Mouse (Mus musculus) liver, embryonic 14.5 days (tissue): Measurements from ENCODE around the gene Dtx3. TPM values are rescaled to one million over a fixed set of nuclear protein-coding genes. Genes with fewer than 3 reads are reported as not detected.

Source experiments
- ATAC-seq: fragments of 200-750 bp; cut with Nextera tagmentation; 2 replicates; pipeline ENCODE4 v1.8.0; 2017; ENCODE audit warnings: moderate number of reproducible peaks, mild to moderate bottlenecking, moderate library complexity; ENCODE audit not compliant: insufficient read depth
- DNase-seq, 3 experiments: peaks; one replicate each; pipeline ENCODE4 v3.0.0-alpha.2; 2012 to 2013; ENCODE audit warnings: low read depth in 3 of 3, low spot score in 3 of 3
- H3K27ac ChIP-seq: fragments of 300-500 bp; sonication (generic); 2 replicates; pipeline ENCODE4 v1.5.1; 2014; ENCODE audit warnings: moderate library complexity, mild to moderate bottlenecking, control low read depth, inconsistent platforms
- H3K27me3 ChIP-seq: fragments of 300-500 bp; sonication (generic); 2 replicates; pipeline ENCODE4 v1.6.1; 2014; ENCODE audit warnings: mild to moderate bottlenecking, low read length, moderate library complexity; ENCODE audit not compliant: control insufficient read depth, insufficient read depth
- H3K36me3 ChIP-seq: fragments of 300-500 bp; sonication (generic); replicated peaks from 2 replicates; pipeline ENCODE4 v1.6.1; 2014; ENCODE audit warnings: low read depth; ENCODE audit not compliant: control insufficient read depth, insufficient read depth
- H3K4me1 ChIP-seq, 2 experiments: fragments of 200-500 bp in 1 of 2; fragments of 300-500 bp in 1 of 2; sonication (generic) in 1 of 2; replicated peaks; 2 replicates each; pipeline ENCODE4 v1.6.1; 2012 to 2014; ENCODE audit warnings: antibody characterized with exemption in 1 of 2, inconsistent platforms in 1 of 2, low read length in 1 of 2; ENCODE audit not compliant: control insufficient read depth in 2 of 2, insufficient read depth in 2 of 2
- H3K4me2 ChIP-seq: fragments of 300-500 bp; sonication (generic); 2 replicates; pipeline ENCODE4 v1.6.1; 2014; ENCODE audit warnings: low read depth, mild to moderate bottlenecking, control low read depth, moderate library complexity
- H3K4me3 ChIP-seq, 2 experiments: fragments of 200-500 bp in 1 of 2; fragments of 300-500 bp in 1 of 2; sonication (generic) in 1 of 2; 2 replicates each; pipeline ENCODE4 v1.5.1; 2012 to 2014; ENCODE audit warnings: low read depth in 2 of 2, low read length in 2 of 2, mild to moderate bottlenecking in 2 of 2, control low read depth in 1 of 2, inconsistent platforms in 1 of 2, moderate library complexity in 1 of 2; ENCODE audit not compliant: insufficient read depth in 1 of 2
- H3K9ac ChIP-seq: fragments of 300-500 bp; sonication (generic); replicated peaks from 2 replicates; pipeline ENCODE4 v1.6.1; 2014; ENCODE audit warnings: mild to moderate bottlenecking, control low read depth, moderate library complexity
- H3K9me3 ChIP-seq: fragments of 300-500 bp; sonication (generic); 2 replicates; pipeline ENCODE4 v1.6.1; 2016; ENCODE audit warnings: low read length, mixed read lengths; ENCODE audit not compliant: control insufficient read depth
- CTCF ChIP-seq: IDR thresholded peaks from 2 replicates; pipeline ENCODE4 v1.5.1; 2016; ENCODE audit warnings: antibody characterized with exemption, low read depth, control low read depth
- EP300 ChIP-seq: IDR thresholded peaks from 2 replicates; pipeline ENCODE4 v1.6.1; 2016; ENCODE audit warnings: antibody characterized with exemption, low read depth
- WGBS: fragments of 180-500 bp; shearing (Covaris S2); extraction: QIAGEN DNeasy Blood & Tissue Kit; methylation state at CpG from one replicate; pipeline ENCODE4 v1.1.7; 2014; ENCODE audit not compliant: insufficient replicate concordance; 5-methylcytosine and 5-hydroxymethylcytosine counted together
- polyA plus RNA-seq, 2 experiments: library from polyadenylated mRNA; depleted of rRNA in 1 of 2; stranded (reverse) in 1 of 2; unstranded in 1 of 2; fragments of >200 nt; fragmentation: Nextera tagmentation in 1 of 2; extraction: Ambion mirVana in 1 of 2; gene quantifications; 2 replicates each; pipeline versions ENCODE4 v1.2.1 to v1.2.3; 2012 to 2014

Dtx3 gene
- polyA plus RNA-seq, 2 experiments, result 11.2 to 35.9 TPM

DNA sequence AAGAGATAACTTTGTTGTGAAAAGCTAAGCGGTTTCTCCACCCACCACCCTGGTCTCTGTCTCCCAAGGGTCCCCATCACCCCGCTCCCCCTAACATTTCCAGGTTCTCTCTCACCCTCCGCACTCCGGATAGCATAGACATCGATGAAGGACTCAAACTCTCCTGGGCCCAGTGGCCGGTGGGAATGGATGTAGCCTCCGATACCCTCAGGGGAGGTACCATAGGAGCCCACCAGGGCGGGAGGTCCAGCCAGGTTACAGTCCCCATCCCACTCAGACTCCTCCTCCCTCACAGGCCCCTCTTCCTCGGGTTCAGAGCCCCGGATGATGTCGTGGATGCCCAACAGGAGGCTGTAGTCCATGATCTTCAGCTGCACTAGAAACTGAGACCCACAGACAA lies 3.9 kb upstream of the Dtx3 start:
- Histone ChIP-seq H3K27ac (no peak overlapping the region), H3K9ac (no peak overlapping the region), H3K4me2 (no peak overlapping the region), H3K9me3 (no peaks in the 10 kb centered on the region), H3K36me3 (peaks cover 69% of the 10 kb centered on the region), H3K4me1 (peaks cover 30 to 33% of the 10 kb centered on the region in 2 experiments), H3K4me3 (no peak overlapping the region), H3K27me3 (no peaks in the 10 kb centered on the region)
- DNase-seq (no peak), ATAC-seq (no peak)
- 87% methylated on average over 11 of the region's 11 CpGs for WGBS
- TF ChIP-seq CTCF (no peak), EP300 (no peak)

DNA sequence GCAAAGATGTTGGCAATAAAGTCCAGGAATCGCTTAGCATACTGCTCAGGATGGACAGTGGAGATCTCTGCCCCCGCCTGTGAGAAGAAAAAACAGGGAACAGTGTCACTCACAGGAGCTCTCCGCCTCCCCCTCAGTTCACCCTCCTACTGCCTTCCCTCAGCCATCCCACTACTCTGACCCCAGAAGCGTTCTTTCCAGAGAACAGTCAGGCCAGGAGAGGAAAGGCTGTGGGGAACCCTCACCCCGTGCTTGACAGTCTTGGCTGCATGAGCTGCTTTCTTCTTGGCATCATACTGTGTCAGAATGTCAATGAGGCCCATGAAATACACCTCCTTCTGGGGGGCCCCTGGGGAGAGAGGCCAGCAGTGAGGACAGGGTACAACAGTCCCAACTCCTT lies 3.5 kb upstream of the Dtx3 start:
- Histone ChIP-seq H3K27me3 (no peaks in the 10 kb centered on the region), H3K4me1 (peaks cover 30 to 32% of the 10 kb centered on the region in 2 experiments), H3K9me3 (no peaks in the 10 kb centered on the region), H3K9ac (no peak overlapping the region), H3K27ac (no peak overlapping the region), H3K4me3 (no peak overlapping the region), H3K36me3 (peaks cover 66% of the 10 kb centered on the region), H3K4me2 (no peak overlapping the region)
- 80% methylated on average over 5 of the region's 5 CpGs for WGBS
- no peak for ATAC-seq
- TF ChIP-seq CTCF (no peak), EP300 (no peak)
- DNase-seq, result no peak

DNA sequence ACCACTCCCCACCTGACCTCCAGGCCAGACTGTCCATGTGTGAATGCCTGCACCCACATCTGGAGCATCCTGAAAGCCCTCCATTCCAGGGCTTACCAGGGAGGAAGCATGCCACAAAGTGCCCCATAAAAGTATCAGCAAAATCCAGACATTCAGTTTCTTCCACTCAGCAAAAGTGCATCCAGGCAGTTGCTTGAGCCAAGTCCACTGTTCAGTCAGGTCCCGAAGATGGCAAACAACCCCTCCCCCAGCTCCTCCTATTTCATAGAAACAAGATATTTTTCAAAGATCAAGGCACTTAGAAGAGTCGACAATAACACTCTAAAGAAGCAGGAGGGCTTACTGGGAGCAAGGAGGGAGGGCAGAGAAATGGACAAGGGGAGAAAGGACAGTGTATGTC lies 3.0 kb upstream of the Dtx3 start:
- no peak for ATAC-seq
- Histone ChIP-seq H3K27ac (no peak overlapping the region), H3K9me3 (no peaks in the 10 kb centered on the region), H3K4me1 (peaks cover 26 to 29% of the 10 kb centered on the region in 2 experiments), H3K27me3 (no peaks in the 10 kb centered on the region), H3K9ac (no peak overlapping the region), H3K4me3 (no peak overlapping the region), H3K36me3 (peaks cover 60% of the 10 kb centered on the region), H3K4me2 (no peak overlapping the region)
- 52% methylated on average over 2 of the region's 2 CpGs for WGBS
- TF ChIP-seq CTCF (no peak), EP300 (no peak)
- DNase-seq, result no peak

DNA sequence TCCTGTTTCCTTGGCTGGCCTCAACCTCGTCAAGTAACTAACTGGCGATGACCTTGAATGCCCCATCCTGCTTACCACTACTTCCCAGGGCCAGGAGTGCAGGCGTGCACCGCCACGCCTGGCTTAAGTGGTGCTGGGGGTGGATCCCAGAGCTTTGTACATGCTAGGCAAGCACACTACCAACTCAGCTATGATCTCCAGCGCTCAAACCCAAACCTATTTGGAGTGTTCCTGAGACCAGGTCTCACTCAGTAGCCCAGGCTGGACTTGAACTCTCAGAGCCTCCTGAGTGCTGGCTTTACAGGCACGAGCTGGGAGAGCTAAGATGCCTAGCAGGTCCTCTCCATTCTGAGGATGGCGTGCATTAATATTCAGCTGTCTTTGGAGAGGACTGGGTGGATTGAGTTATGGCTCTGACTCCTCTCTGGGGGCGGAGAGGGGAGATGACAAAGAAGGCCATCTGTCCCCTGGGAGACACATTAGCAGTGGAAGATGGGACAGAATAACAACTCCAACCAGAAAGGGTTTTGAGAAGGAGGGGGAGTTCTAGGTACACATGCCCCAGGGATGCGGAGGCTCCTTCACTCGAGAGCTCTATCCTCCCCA lies 2.1 kb upstream of the Dtx3 start:
- H3K27me3 ChIP-seq, result no peaks in the 10 kb centered on the region
- no peak for TF ChIP-seq EP300
- TF ChIP-seq CTCF, result no peak
- peaks cover 19 to 23% of the 10 kb centered on the region in 2 experiments for H3K4me1 ChIP-seq
- H3K4me2 ChIP-seq, result no peak overlapping the region
- DNase-seq (no peak), ATAC-seq (no peak)
- no peak overlapping the region for H3K9ac ChIP-seq
- no peak overlapping the region for H3K27ac ChIP-seq
- no peak overlapping the region for H3K4me3 ChIP-seq
- no peaks in the 10 kb centered on the region for H3K9me3 ChIP-seq
- 78% methylated on average over 11 of the region's 11 CpGs for WGBS
- peaks cover 53% of the 10 kb centered on the region for H3K36me3 ChIP-seq

DNA sequence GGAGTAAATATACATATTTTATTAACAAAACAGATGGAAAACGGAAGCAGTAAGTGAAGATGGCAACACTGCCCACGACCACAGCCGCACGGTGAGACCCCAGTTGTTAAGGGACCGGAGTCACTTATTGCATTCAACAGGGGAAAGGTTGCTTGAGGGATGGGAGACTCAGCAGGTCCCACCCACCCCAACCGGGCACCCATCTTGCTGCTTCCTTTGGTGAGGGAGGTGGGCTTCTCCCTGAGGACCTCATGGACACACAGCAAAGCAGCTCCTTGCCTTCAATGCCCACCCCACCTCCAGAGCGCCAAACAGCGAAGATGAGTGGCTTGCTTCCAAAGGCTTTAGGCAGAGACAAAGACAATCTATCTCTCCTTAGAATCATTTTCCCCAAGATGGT lies 1.6 kb upstream of the Dtx3 start:
- Histone ChIP-seq H3K4me2 (no peak overlapping the region), H3K4me3 (no peak overlapping the region), H3K9me3 (no peaks in the 10 kb centered on the region), H3K27ac (no peak overlapping the region), H3K27me3 (no peaks in the 10 kb centered on the region), H3K4me1 (peaks cover 18 to 19% of the 10 kb centered on the region in 2 experiments), H3K36me3 (peaks cover 48% of the 10 kb centered on the region), H3K9ac (no peak overlapping the region)
- DNase-seq (no peak), ATAC-seq (no peak)
- no peak for TF ChIP-seq EP300
- no peak for TF ChIP-seq CTCF
- 84% methylated on average over 8 of the region's 8 CpGs for WGBS
